Mouse (Mus musculus): ENCODE measurements around the gene Ovol1. TPM values are rescaled to one million over a fixed set of nuclear protein-coding genes. Genes with fewer than 3 reads are reported as not detected.

Gene Ovol1
- total RNA-seq, 4 experiments from 2014 or later = not detected

DNA sequence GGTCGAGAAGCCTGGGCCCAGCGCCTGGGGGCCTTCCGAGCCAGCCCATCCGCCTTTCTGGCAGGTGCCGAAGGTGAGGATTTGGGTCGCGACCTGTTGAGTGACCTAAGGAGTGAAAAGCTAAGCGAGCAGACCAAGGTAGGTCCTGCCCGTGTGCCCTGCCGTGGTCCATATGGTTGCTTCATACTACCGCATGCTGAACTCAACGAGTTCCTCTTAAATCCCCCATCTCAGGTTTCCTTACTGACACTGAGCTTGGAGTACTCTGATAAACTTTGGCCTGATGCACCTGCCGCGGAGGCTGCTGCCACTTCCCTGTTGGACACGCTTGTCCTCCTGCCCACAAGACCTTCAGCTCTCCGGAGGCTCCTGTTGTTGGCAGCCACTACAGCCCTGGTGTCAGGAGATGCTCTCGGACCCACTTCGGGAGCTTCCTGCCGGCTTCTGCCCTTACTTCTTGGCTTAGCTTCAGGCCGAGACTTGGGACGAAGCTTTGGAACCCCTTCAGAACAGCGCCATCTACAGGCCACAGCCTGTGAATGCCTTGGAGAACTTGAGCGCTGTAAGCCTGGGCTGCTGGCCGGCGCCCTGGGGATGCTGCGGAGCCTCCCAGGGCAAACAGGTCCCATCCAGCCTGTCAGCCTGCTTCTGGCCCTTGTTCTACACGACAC, 8.2 kb upstream of the Ovol1 start:
- DNase-seq (ENCODE audit: low spot score in 2 of 2) = peak; percentile 49 to 68

DNA sequence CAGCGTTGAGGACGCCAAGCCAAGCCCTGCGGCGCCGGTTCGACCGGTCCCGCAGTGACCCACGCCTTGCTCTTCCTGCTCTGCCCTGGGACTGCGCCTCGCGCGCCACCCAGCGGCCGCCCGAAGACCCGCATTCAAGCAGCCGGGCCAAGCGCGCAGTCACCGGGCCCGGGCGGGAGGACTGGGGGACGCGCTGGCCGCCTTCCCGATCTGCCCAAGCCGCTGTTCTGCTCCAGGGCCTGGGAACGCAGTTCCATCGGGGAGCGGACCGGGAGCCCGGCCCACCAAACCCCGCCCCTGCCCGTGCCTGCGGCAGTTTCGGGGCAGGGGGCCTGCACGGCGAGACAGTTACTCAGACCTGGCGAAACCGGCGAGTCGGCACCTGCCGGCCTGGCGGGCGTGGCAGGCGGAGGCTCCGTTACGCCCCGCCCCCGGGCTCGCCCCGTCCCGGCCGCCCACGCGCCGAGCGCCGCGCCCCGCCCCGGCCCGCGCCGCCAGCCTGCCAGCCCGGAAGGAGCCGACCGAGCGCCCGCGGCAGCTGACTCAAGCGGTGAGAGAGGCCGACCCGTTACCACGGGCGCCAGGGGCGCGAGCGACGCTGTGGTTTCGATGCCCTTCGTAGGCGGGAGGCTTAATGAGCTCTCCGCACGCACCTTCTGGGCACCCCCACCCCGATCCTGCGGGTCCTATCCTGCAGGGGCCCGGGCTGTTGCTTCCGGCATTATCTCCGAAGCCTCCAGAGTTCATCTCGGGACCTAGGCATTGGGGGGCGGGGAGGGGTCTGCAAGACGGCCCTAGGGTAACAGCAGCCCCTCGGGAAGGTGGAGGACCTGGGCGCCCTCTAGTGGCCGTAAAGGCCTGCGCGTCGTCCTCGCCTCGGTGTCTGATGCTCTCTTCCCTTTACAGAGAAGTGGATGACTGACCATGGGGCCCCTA, 7.4 kb upstream of the Ovol1 start, which contains the start of gene Ap5b1:
TSS of gene Ap5b1 (plus strand) at position 492 of the 936 bp plus-strand sequence.
- peak; percentile 80 to 81 for DNase-seq (ENCODE audit: low spot score in 2 of 2)

DNA sequence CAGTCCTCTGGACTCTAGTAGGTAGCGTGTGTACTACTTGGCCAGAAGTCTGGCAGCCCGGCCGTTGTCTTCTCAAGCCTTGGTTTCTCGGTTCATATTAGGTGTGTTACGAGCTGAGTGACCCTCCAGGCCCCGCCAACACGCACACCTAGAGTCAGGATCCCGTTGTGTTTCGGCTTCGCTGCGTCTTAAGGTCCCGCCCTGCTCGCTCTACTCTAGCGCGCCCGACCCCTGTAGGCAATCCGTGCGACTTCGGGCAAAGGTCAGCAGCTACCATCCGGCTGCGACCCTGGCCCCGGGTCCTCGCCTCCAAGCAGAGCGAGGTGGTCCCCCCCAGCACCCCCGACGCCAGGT, 6.7 kb upstream of the Ovol1 start:
- no peak for DNase-seq (ENCODE audit: low spot score in 2 of 2)

DNA sequence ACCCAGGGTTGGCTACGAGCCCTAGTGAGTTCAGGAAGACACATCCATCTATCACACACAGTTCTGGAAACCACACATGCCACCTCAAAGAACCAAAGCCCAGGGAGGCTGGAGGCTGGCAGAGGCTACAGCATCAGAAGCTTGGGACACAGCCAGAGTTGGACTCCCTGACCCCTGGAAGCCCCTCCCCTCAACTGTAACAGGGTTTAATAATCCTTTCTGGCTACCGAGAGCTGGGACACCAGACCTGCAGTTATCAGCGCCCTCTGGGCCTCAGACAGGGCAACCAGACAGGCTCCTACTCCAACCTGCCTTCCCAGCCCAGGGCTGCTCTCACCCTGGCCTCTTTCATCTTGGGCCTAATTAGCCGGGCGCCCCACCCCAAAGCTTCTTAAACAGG, 5.9 kb upstream of the Ovol1 start:
- DNase-seq (ENCODE audit: low spot score in 2 of 2) = no peak

DNA sequence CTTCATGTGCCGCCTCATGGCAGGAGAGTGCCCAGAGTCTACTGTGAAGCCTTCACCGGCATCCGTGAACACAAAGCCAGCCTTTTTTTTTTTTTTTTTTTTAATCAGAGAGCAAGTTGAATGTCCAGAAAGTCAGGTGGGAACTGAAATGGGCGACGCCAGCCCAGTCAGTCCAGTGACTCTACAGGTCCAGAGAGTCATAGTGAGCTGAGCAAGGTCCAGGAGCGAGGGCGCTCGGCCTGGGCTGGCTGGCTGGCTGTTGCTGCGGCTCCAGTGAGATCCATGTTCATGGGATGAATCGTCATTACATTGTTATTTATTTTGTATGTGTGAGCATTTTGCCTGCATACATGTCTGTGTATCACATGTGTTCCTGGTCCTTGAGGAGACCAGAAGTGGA, 2.3 kb upstream of the Ovol1 start:
- DNase-seq (ENCODE audit: low spot score in 2 of 2) = no peak

DNA sequence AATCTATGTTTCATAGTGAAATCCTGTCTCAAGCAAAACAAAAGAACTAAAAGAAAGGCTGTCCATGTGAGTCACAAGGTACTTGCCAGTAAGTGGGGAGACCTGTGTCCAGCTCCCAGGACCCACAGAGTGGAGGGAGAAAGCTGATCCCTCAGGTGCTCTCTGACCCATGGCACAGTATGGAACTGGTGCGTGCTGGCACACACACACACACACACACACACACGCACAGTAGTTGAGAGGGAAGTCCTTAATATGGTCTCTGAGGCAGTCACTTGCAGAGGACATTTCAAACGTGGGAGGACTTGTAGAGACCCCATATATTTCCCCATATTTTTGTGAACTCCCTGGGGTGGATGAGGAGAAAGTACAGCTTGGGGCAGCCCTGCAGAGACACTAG, 1.4 kb upstream of the Ovol1 start:
- no peak for DNase-seq (ENCODE audit: low spot score in 2 of 2)

DNA sequence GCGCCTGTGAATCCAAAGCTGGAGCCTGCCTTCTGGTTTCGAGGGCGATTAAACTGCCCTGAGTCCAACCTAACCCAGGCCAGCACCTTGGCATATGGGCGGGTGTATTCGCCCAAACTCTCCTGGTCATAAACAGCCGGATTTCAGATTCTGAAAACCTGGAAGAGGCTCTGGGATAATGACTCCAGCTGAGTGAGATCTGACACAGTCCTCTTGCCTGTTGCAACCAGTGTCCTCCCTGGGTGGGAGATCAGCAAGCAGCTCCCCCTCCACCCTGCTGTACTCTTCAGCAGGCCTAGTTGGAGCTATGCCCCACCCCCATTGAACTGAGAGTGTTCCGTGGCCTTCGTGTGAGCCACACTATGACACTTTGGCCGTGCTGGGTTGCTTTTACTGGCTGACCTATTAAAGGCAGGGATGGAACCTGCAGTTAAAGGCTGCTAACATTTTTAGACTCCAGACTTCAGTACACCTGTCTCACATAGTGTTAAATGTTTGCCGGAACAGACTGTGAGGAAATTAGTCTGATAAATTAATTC, 875 bp upstream of the Ovol1 start:
- DNase-seq (ENCODE audit: low spot score in 2 of 2) = no peak

DNA sequence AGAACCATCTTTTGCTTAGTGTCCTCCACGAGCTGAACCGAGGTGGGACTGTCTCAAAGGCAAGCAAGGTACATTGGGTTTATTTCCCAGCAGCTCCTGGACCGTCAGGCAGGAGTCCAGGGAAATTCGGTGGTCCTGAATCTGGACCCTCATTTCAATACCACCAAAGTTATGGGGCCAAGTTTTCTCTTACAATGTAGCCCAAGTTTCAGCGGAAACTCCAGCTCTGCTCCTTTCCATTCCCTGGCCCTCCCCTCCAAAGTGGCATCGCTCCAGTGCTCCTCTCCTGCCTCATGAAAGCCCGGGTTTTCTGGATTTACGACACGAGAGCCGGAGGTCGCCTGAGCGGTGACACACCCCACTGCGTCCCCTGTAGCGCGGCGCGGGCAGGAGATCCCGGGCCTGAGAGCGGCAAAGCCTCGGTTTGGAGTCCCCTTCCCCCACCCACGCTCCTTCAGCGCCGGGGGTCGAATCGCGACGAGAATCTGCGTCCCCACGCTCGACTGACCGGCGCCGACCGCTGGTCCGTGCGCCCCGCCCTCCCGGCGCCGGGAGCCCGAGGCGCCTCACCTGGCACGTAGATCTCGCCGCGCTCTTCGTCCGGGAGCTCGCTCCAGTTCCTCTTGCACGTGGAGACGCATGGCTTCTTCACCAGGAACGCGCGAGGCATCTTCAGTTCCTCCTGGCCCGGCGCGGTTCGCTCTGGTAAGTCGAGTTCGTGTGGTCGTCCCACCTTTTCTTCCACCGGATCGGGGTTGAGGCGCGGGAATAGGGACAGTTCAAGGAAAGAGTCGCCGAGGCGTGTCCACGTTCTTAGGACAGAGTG, 602 bp downstream of the Ovol1 start:
- no peak for DNase-seq (ENCODE audit: low spot score in 2 of 2)

DNA sequence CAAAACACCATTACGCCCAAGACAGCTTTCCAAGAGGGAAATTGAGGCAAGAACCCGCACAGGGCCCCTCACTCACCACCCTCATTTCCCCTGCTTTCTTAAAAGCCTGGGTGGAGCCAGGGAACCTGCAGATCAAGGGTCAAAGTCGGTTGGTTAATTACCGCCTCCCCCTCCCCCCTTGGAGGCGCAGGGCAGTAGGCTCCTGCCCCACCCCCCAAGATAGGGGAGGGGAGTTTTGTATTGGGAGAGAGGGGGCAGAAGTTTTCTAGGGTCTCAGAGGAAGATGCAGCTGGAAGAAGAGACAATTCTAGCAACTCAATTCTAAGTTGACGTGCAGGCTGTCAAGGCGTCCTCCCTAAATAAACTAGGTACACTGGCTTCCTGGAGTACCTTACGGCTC, 1.2 kb downstream of the Ovol1 start:
- no peak for DNase-seq (ENCODE audit: low spot score in 2 of 2)

DNA sequence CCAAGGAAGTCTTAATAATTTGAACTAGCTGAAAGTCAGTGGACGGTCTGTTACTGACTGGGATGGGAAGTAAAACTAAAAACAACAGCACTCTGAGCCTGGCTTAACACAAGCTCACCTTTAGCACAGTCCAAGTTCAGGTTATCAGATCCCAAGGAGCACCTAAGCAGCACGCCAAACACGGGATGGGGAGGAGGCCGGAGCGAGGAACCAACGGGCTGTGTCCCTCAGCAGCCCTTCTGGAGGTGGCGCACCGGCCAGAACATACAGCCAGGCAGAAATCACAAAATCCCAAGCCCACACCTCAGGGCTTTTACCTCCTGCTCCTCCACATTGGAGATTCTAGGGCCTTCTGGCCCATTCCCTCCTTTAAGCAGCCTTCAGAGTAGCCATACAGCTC, 1.7 kb downstream of the Ovol1 start:
- DNase-seq (ENCODE audit: low spot score in 2 of 2) = no peak

DNA sequence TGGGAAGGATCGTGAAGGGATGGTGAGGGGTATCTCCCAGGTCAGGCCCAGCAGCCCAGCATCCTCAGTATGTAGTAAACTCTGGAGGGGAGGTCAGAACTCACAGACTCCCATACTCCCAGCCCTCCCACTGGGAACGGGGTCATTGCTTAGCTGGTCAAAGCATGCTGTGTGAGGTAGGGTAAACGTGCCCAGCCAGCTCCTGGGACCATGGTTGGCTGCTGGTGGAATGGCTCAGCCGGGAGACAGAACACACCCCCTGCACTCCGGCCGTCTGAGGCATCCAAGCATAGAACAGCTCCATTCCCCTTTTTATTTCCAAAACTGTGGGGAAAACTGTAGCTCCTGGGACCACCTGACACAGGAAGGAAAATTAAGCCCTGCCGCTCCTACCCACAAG, 2.3 kb downstream of the Ovol1 start:
- no peak for DNase-seq (ENCODE audit: low spot score in 2 of 2)

DNA sequence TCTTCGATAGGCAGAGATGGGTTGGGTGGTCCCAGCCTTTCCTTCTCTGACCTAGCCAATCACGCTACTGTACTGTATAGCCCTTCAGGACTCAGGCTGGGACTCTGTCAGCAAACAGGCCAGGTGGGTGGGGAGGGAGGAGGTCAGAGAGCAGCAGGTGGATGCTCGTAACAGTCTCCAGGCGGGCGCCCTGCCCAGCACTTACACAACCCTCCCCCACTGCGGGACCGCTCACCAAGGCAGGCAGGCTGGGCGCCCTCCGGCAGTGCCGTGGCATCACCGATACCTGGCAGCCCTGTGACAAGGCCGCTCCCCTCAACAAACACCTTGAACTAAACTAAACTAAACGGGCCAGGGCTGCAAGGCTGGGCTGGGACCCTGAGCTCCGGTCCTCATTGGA, 6.2 kb downstream of the Ovol1 start:
- no peak for DNase-seq (ENCODE audit: low spot score in 2 of 2)

DNA sequence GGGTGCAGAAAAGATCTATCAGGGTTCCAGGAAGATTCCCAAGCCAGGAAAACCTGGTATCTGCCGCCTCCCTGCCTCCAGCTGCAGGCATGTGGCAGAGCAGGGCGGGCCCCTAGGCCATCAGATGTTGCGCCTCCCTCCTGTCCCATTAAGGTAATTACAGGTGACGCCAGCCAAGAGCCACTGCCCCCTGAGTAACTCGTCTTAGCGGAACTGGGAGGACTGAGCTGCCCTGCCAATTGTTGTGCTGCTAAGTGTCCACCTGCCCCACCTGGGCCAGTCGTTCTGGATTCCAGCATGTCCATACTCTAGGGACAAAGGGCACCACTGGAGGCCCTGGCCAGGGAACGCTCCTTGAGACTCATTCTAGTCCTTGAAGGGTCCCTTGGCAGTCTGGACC, 6.6 kb downstream of the Ovol1 start:
- DNase-seq (ENCODE audit: low spot score in 2 of 2) = no peak

DNA sequence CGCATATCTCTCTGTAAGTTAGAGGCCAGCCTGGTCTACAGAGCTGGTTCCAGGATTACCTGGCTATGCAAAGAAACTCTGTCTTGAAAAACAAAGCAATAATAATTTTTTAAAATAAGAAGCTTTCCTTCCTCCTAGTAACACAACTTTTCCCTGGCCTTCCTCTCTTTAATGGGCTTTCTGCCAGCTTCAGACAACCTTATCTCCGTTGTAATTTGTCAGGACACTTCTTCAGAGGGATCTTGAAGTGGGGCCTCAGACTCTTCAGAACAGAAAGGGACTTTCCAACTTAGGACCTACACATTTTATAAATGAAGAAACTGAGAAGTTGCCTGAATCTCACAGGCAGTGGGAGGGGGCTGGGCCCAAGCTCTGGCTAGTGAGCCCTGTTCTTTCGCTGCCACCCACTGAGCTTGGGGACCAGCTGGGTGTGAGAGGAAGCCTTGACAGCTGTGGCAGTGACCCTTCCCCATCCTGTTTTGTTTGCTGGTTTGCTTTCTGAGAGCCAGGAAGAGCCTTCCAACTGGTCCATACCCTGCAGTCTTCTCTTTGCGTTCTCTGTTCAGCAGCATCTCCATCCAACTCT, 12.9 kb downstream of the Ovol1 start:
- no peak for DNase-seq (ENCODE audit: low spot score in 2 of 2)

DNA sequence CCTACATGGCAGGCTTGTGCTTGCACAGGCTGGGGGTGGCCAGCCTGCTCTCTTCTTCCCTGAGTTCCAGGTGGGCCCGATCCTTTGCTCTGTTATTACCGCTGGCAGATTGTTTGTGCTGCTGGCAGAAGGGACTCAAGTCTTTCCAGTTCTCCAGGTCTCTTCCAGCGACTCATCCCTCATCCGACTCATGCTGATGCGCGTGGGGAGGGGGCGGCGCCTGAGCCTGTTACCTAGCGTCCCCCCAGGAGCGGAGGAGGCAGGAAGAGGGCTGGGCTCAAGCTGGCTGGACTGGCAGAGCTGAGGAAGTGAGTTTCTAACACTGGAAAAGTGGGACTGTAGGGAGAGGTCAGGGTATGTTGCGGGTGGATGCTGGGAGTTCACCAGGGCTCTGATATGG, 16.4 kb downstream of the Ovol1 start:
- DNase-seq (ENCODE audit: low spot score in 2 of 2) = no peak

DNA sequence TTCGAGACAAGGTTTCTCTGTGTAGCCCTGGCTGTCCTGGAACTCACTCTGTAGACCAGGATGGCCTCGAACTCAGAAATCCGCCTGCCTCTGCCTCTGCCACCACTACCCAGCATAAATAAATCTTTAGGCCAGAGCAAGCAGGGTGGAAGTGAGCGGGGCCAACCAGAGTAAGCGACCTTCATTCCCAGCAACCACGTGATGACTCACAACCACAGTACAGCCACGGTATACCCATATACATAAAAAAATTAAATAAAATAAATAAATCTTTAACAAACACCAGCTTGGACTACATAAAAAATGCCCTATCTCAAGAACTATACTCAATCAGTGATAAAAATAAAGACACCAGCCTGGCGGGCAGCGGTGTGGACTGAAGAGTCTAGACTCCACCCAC, 17.1 kb downstream of the Ovol1 start:
- no peak for DNase-seq (ENCODE audit: low spot score in 2 of 2)

DNA sequence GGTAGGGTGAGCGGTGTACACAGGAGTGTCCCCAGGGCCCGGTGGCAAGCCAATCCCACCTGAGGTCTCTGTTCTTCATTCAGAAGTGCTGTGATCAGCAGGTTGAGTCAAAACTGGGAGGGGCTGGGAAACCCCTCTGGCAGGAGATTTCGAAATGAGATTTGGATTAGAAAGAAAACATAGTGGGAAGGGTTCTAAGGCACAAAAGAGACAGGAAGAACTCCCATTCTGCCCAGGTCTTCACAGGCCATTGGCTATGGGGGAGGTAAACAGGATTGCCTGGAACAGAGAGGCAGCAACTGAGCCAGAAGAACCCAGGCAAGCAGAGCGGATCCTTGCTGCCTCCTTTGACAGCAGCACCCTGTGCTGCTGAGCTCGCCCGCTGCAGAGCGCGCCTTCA, 21.7 kb downstream of the Ovol1 start:
- DNase-seq (ENCODE audit: low spot score in 2 of 2) = no peak

DNA sequence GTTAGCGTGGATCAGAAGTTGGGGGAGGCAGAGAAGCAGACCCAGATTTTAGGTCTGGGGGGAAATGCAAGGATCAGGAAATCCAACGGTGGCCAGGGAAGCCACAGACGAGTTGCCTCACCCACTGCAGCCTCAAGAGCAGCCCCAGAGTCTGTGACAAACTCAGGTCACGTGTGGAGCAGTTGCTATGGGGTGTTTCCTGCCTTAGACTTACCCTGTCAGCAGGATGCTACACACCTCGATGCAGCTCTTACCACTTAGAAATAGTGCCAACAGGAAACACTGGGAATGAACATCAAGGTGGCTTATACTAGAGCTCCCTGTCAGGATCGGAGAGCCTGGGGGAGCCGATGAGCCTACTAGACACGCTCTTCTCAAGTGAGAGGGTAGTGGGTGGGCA, 27.9 kb downstream of the Ovol1 start:
- DNase-seq (ENCODE audit: low spot score in 2 of 2) = no peak

DNA sequence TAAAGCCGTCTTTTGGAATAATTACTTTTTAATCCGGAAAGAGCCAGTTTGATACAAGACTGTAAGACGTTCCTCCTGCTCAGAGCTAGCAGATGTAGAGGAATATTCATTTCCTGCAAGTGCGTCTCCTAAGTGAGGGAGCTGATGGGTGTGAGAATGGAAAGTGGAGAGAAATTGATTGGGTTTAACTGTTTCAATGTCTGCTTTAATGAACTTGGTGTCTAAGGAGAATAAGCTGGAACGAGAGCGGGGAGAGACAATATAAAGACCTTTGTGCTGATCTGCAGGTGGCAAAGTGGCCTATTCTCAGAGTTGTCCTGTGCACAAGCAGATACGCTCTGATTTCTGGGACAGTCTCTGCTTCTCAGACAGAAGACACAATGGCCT, 30.3 kb downstream of the Ovol1 start:
- DNase-seq (ENCODE audit: low spot score in 2 of 2) = no peak

DNA sequence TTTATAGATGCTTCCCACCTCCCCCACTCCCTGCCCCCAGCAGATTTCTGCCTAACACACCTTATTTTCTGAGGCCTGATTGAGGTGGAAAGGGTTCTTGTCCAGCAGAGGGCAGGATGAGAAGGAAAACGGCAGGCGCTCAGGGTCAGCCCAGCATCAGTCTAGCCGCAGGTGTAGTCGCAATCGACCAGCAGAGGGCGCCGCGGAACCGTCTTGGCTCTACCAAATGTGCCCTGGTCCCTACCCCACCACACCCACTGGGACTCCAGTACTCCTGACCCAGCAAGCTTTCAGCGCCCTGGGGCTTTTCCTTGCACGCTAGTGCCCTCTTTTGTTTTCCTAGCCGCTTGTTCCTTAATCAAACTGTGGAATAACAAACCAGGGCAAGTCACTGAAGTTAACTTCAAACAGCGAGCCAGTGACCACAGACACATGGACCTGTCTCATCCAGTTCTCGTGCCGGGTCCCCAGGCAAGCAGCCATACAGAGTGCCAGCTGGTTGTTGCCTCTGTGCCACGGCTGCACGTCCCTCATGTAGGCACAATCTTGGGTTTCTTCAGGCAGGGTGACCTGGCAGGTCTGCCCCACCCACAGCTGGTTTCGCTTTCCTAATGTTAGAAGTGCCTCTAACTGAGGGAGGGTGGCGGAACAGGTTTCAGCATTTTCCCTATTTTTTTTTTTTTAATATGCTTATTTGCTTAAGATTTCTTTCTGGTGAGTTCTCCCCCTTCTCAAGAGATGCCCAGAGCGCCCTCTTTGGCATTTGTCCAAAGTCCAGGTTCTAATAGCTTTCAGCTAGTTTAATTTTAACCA, 30.9 kb downstream of the Ovol1 start:
- DNase-seq (ENCODE audit: low spot score in 2 of 2) = peak; percentile 77 to 97

DNA sequence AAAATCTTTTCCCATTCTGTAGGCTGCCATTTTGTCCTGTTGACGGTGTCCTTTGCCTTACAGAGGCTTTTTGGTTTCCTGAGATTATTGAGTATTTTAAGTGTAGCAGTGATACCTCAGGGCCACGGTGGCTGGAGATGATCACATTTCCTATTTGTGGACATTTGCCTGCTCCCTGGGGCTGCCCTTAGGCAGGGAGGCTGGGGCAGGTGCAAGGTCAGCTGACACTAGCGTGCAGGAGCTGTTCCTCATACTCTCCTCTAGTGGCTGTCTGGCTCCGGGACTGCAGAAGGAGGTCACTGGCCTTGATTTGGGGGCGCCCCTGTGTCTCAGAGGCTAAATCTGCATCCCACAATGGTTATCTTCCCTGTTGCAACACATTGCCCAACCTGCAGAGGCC, 35.2 kb downstream of the Ovol1 start:
- no peak for DNase-seq (ENCODE audit: low spot score in 2 of 2)

All from left cerebral cortex, adult 8-10 months (tissue).